Mouse (Mus musculus): Measurements from ENCODE around the gene Crybg1.

GRCm38 (mm10) chr10:44011408-44011807, 137.2 kb downstream of the Crybg1 start:
- TF ChIP-seq CTCF (IDR thresholded peaks at IDR 0.05; ENCODE audit: low read depth, low read length) (no peak), POLR2A (IDR thresholded peaks at IDR 0.05; ENCODE audit: borderline replicate concordance, low read depth, low read length) (no peak)
